Mouse (Mus musculus) cerebellum, adult 18-20 months (tissue): ENCODE measurements around the gene Ube3b.
A peak's percentile ranks its signal among the peaks of the same experiment; 100 is the strongest.

Experiments
- DNase-seq, 2 experiments: peaks; one replicate each; pipeline ENCODE4 v3.0.0; 2021

Gene Ube3b

DNA sequence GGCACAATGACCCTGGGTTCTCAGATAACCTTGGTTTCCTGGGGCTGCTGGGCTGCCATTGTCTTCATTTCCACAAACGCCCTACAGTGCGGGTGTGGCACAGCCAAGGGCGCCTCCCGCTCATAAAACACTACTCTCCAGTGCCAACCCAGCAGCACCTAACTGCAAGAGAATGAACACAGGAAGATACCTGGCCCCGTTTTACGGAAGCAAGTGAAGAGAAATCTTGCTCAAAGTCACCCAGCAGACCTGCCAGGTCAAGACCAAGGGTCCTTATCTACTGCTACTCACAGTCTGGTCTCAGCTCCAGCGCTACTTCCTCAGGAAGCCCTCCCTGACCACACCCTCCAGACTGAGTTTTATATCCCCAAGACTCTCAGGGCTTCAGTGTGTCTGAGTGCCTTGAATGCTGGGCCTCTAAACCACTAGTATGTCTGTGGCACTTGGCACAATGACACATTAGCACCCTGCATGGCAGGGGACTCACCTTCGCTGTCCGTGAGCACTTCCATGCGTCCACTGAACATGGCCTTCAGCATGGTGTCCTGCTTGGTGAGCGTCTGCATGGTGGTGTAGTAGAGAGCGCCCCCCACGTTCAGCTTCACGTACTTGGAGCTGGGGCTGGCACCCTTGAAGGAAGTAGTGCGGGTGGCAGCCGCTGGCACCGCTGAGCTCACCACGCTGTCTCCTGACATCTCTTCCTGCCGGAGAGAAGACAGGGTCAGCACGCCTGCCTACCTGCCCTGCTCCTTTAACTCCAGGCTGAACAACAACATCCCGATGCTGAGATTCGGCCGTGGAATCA lies 5.8 kb upstream of the Ube3b start:
- DNase-seq: no peak

GRCm38 (mm10) chr5:114378177-114378920 lies 2.1 kb upstream of the Ube3b start:
- no peak for DNase-seq

- DNase-seq: no peak
These were observed 1.5 kb upstream of the Ube3b start for GRCm38 (mm10) chr5:114378936-114379335.

GRCm38 (mm10) chr5:114379763-114380162 lies 644 bp upstream of the Ube3b start:
- no peak for DNase-seq

- DNase-seq: no peak
These were observed 575 bp downstream of the Ube3b start for GRCm38 (mm10) chr5:114381013-114381351.

GRCm38 (mm10) chr5:114383184-114383904 lies 2.9 kb downstream of the Ube3b start:
- peak; percentile 17 to 23 for DNase-seq

DNA sequence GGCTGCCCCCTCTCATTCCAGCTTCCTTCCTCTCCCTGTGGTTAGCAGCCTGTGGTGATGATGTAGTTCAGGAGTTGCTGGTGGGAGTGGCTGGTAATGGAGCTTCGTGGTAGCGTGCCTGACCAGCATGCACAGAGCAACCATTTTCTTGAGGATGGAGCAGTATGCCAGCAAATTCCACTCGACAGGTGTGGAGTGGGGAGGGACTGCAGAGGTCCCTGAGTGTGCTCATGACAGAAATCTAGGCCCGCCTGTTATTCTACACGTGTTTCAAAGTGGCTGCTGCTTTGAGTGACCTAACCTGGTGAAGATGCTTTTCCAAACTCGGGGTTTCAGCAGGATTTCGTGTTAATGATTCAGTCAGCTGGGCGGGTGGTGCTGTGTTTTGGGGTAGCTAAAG lies 4.0 kb downstream of the Ube3b start:
- DNase-seq: no peak

- no peak for DNase-seq
These were observed 12.8 kb downstream of the Ube3b start for GRCm38 (mm10) chr5:114393169-114393568.

- DNase-seq: no peak
These were observed 26.2 kb downstream of the Ube3b start for GRCm38 (mm10) chr5:114406592-114406991.

- DNase-seq: peak; percentile 54 to 56
These were observed 26.9 kb downstream of the Ube3b start for GRCm38 (mm10) chr5:114407269-114407668.

DNA sequence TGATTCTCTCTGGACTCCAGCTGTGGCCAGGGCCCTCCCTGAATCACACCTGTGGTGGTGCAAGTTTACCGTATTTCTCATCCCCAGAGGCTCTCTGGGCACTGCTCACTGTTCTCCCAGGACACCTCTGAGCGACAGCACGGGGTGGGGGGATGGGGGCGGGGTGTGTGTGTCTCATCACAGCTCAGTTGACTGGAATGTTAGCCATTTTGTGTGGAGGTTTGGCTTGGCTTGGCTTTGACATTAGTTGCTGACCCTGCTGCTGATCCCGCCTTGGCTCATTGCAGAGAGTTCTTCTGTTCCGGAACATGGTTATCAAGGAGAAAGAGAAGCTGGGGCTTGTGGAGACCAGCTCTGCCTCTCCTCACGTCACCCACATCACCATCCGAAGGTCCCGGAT lies 27.4 kb downstream of the Ube3b start:
- no peak for DNase-seq

GRCm38 (mm10) chr5:114408846-114409245 lies 28.4 kb downstream of the Ube3b start:
- DNase-seq: no peak

DNA sequence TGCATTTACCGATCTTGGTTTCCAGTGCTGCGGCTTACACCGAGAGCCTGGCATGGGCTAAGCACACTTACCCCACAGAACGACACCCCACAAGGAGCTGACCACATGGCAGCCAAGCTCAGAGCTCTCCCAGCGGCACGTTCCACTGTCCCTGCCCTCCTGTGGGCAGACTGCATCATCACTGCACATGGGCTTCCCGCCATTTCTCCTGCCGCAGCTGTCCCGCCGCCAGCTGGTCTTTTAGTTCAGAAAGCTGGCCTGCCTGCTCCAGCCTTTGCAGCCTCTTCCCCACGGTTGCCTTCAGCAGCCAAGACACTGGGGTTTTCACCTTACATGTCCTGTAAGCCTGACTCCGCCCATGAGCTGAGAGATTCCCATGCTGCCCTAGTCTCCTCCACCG lies 30.0 kb downstream of the Ube3b start:
- no peak for DNase-seq

GRCm38 (mm10) chr5:114412361-114412998 lies 32.1 kb downstream of the Ube3b start:
- DNase-seq: no peak

GRCm38 (mm10) chr5:114413067-114413735 lies 32.8 kb downstream of the Ube3b start:
- DNase-seq: no peak

DNA sequence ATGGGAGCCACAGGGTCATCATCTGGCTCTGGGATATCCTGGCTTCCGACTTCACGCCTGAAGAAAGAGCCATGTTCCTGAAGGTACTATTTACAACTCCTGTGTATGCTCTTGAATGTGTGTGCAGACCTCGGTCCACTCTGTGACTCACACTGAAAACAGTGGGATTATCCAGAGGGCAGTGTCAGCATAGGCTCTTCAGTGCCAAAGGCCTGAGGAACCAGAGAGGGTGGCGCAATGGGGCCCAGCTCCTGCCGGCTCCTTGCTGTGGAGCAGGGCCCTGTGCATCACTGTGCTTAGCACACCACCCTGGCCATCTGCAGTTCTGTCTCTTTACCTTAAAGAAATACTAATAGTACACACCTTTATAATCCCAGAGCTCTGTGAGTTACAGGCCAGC lies 35.2 kb downstream of the Ube3b start:
- DNase-seq: no peak

DNA sequence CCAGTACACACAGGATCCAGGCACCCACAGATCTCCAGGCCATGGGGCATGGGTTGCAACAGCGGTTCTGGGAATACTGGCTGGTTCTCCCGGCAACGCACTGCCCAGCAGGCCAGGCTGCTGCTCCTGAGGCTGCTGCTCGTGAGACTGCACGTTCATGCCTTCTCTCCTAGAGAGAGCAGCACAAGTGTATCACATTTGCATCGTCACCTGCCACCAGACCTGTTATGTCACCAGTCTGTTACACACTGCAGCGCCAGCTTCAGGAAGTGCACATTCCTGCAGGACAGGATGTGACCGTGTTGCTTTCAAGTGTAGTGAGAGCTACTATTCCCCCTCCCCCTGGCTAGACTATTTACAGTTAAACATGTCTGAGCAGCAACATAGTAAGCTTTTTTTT lies 36.4 kb downstream of the Ube3b start:
- no peak for DNase-seq

DNA sequence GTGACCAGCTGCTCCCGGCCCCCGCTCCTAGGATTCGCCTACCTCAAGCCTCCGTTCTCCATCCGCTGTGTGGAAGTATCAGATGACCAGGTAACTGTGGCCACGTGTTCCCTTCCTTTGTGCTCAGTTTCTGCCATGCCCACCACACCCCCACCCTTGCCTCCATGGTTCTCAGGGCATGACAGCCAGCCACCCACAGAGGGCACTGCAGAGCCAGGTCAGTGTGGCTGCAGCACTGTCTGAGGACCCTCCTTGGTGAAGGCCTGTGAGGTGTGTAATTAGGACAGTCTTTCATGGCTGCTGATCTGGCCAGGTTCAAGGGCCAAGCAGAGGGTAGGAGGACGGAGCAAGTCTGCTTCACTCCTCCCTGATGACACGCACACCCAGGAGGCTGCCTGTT lies 38.1 kb downstream of the Ube3b start:
- no peak for DNase-seq

- no peak for DNase-seq
These were observed 41.3 kb downstream of the Ube3b start for GRCm38 (mm10) chr5:114421561-114422298.

DNA sequence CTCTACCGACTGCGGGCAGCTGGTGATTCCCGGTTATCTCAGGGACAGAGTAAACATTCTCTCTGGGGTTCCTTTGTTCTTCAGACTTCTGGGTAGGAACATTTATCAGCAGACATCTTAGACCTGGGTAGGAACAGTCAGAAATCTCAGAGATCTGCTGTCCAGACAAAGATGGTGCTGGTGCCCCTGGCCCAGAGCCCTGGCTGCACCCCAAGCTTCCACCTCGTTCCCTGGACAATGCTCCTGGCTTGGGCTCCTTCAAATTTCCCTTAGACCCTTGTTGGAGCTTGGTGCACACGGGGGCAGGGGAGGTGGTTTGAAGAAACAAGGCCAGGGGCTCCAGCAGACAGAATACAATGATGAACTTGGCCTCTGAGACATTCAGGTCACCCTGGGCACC lies 42.2 kb downstream of the Ube3b start:
- DNase-seq: no peak

DNA sequence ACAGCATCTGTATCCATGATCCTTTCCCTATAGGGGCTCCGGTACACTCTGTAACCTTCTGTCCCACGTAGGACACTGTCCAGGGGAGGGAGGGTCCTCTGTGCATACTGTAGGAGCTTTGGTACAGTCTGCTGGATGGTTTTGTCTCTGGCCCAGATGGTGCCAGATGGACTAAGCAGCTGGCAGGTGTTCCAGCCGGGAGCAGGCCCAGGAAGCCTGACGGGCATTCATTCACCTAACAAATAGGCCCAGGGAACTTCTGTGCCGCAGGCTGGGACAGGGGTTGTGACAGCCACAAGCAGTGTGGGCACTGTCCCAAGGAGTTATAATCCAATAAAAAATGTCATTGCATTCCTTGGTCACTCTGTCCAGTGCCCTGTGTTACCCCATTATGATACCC lies 43.6 kb downstream of the Ube3b start:
- no peak for DNase-seq

DNA sequence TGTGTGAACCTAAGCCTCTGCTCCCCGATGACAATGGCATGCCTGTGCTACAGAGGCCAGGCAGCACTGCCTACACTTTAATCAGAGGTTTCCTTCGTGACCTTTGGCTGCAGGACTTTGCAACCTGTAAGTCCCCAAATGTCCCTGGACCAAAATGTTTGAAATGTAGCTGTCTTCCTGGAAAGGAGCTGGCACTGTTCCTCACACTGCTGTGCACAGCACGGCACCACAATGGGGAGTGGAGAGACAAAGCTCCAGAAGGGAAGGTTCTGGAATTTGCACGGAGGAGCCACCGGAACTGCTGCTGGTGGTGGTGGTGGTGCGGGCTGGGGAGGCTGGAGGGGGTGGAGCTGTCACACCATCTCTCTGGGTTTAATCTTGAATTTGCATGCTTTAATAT lies 46.3 kb downstream of the Ube3b start:
- DNase-seq: no peak
